23 mouse cellular contexts compared by ENCODE assay signal in the genomic region with DNA sequence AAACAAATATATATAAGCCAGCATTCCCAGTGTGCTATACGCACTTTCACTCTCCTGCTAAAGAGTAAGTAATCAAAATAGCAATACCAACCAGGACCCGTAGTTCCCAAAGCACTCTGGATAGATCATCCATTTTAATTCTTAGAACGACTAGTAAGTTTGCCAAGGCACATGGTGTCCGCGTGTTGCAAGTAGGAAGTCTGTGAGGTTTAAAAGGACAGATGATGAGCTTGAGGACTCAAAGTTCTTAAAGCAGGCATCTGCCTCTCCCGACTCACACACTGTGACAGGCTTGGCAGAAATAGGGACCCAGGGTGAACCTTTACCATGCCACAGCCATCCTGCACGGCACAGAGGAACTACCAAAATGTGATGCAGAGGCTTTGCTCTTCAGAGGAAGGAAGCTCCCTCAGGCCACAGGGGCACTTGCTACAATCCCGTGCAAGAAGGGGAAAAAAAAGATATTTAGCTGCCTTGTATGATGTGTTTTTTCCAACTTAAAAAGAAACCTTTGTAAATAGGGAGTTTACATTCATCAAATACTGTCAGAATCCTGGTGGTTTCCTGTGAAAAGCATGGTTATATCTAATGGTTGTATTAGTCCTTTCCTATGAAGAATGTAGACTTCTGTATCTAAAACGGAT.
A peak's percentile ranks its signal among the peaks of the same experiment; 100 is the strongest.
DNase-seq lines count a peak whose midpoint lies in the region; TF ChIP-seq lines count a peak whose summit lies in the region.
"Had no signal": no experiment of that assay in that cellular context is flagged by ENCODE, and none has a peak within 500 bp of the region (broad histone marks: within the 10 kb centered on the region; RNA-seq: fewer than 3 reads in every experiment).

No protein-coding gene starts in this region.

- H3K27ac ChIP-seq in liver, adult 2 months (replicated peaks; ENCODE audit: insufficient read depth, low read depth, low read length): no peak overlapping the region
- H3K27ac ChIP-seq: embryonic facial prominence, embryonic 13.5 days; embryonic facial prominence, embryonic 15.5 days; forebrain, embryonic 10.5 days; forebrain, embryonic 12.5 days had no signal

- no peaks in the 10 kb centered on the region for H3K27me3 ChIP-seq in liver, adult 2 months (ENCODE audit: control insufficient read depth, insufficient read depth, low read length)
- H3K27me3 ChIP-seq: embryonic facial prominence, embryonic 13.5 days; embryonic facial prominence, embryonic 15.5 days; forebrain, embryonic 12.5 days had no signal

- peaks cover 21% of the 10 kb centered on the region; the same call in 1 of the 2 replicates for H3K79me2 ChIP-seq in liver, adult 2 months (ENCODE audit: control insufficient read depth, insufficient read depth, low read length)

- no peak for TF ChIP-seq CTCF in liver, adult 2 months (IDR thresholded peaks at IDR 0.05; ENCODE audit: low read depth, low read length)

- no peak overlapping the region for H3K4me3 ChIP-seq in liver, adult 2 months (ENCODE audit: insufficient read depth, low read depth, low read length)
- H3K4me3 ChIP-seq: embryonic facial prominence, embryonic 13.5 days; embryonic facial prominence, embryonic 15.5 days; erythroblast, embryonic 14.5 days; forebrain, embryonic 10.5 days; forebrain, embryonic 12.5 days had no signal

- peaks cover 3% of the 10 kb centered on the region; the same call in 1 of the 2 replicates for H3K4me1 ChIP-seq in liver, adult 2 months (ENCODE audit: control insufficient read depth, insufficient read depth, low read length)
- H3K4me1 ChIP-seq: embryonic facial prominence, embryonic 13.5 days; embryonic facial prominence, embryonic 15.5 days had no signal

- TF ChIP-seq POLR2A in liver, adult 2 months (IDR thresholded peaks at IDR 0.05; ENCODE audit: extremely low read depth, insufficient read depth, low read length): no peak

- H3K36me3 ChIP-seq in liver, adult 2 months (ENCODE audit: control insufficient read depth, insufficient read depth, low read length): no peaks in the 10 kb centered on the region; the same call in 1 of the 2 replicates
- H3K36me3 ChIP-seq: embryonic facial prominence, embryonic 13.5 days; embryonic facial prominence, embryonic 15.5 days; forebrain, embryonic 10.5 days; forebrain, embryonic 12.5 days had no signal

- DNase-seq in gastrocnemius, adult 18-20 months (ENCODE audit: low spot score): peak; percentile 48
- DNase-seq in gastrocnemius, postnatal 36 days: no peak
- DNase-seq in heart, adult 11 months: peak; percentile 82
- DNase-seq in heart, postnatal 36 days: no peak
- DNase-seq in liver, adult 2 months (ENCODE audit: extremely low read depth, low read depth, low spot score): peak; percentile 34
- no peak for DNase-seq in liver
- DNase-seq in kidney, adult 8-10 months: no peak
- DNase-seq: adrenal gland, adult 2 months; adrenal gland, postnatal 10 days; adrenal gland, postnatal 25 days; B cell, adult 2 months; cerebellum, adult 11 months; cerebellum, adult 18-20 months; cerebellum, adult 8-10 months; cerebellum, adult 9-11 months; cerebellum, postnatal 14 days; cerebellum, postnatal 36 days; embryo, embryonic 11 days had no signal

- WGBS in liver, adult 2 months: 81% methylated on average over 9 of the region's 9 CpGs

- no peak overlapping the region for H3K9ac ChIP-seq in liver, adult 2 months (ENCODE audit: low read depth, low read length)
- H3K9ac ChIP-seq: embryonic facial prominence, embryonic 13.5 days; embryonic facial prominence, embryonic 15.5 days; forebrain, embryonic 12.5 days had no signal

- intact Hi-C loops in gastrocnemius, postnatal 36 days (cut with DNase I): no loop called here
- intact Hi-C loops in heart, postnatal 36 days (cut with DNase I): no loop called here

Comparison
In these comparisons a context has a peak if more than half of its experiments do, and no peak if none do; other contexts are left out.
1. DNase-seq: peak in gastrocnemius, adult 18-20 months (single experiment), heart, adult 11 months (single experiment) and liver, adult 2 months (single experiment); none in gastrocnemius, postnatal 36 days (0 of 2), heart, postnatal 36 days (0 of 2), liver (single experiment) and kidney, adult 8-10 months (0 of 2).